Comparison of ENCODE assay signal across 8 mouse cellular contexts in the genomic region with DNA sequence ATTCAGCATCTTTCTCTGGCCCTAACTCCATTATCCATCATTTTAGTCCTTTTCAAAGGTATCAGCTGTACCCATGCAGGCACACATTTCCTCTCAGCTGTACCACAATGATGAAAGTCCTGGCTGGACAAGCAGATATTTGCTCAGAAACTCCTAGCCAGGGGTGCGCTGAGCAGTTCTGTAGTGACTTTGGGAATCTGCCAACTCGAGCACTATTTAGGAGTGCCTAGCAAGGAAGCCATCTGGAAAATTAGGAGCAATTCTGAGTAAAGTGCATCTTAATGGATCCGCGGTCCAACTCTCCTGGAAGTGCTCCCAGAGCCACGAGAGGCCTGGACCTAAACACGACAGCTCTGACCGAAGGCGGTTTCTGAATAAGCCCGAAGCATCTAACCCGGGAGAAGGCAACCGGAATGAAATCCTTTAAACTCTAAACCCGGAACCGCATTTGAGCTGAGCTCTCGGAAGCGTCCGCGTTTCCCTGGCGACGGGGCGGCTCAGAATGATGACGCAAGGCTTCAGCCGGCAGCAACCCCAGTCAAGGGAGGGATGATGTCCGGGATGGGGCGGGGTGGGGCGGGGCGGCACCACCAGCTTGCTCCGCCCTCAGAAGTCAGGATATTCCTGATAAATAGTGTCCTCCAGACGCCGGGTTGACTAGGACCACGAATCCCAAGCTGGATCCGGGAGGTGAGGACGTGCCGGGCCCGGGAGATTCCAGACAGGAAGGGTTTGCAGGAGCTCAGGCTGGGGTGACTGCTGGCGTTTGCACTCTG. TPM values are rescaled to one million over a fixed set of nuclear protein-coding genes. Genes with fewer than 3 reads are reported as not detected.
DNase-seq lines count a peak whose midpoint lies in the region; ATAC-seq lines count a peak whose summit lies in the region.

A gene (plus strand): TSS at position 596 of the 776 bp plus-strand sequence.

- peak; percentile 95 for ATAC-seq in erythroid progenitor cell, adult 5-6 weeks (replicated peaks; ENCODE audit: low FRiP score, poor library complexity, severe bottlenecking)
- ATAC-seq in heart, embryonic 13.5 days (ENCODE audit: extremely low read depth, insufficient number of reproducible peaks, low FRiP score, low TSS enrichment): peak; percentile 87
- ATAC-seq in liver, embryonic 12.5 days: peak; percentile 88
- peak; percentile 90 for ATAC-seq in stomach, embryonic 15.5 days (ENCODE audit: insufficient read depth, low FRiP score, low read depth)

- peaks cover 30% of the 10 kb centered on the region for H3K27me3 ChIP-seq in heart, embryonic 13.5 days (replicated peaks)
- peaks cover 19% of the 10 kb centered on the region; the same call in 1 of the 2 replicates for H3K27me3 ChIP-seq in liver, embryonic 12.5 days (replicated peaks)
- H3K27me3 ChIP-seq in stomach, embryonic 15.5 days (replicated peaks): no peaks in the 10 kb centered on the region; the same call in 1 of the 2 replicates

- DNase-seq in CD4-positive helper T cell, adult 2 months (ENCODE audit: low read depth, low spot score): peak; percentile 94
- DNase-seq in brain, embryonic 18.5 days (ENCODE audit: low read depth, low spot score): peak; percentile 94
- peak; percentile 99 for DNase-seq in kidney, postnatal 10 days
- peak; percentile 83 to 88 for DNase-seq in natural killer cell, adult 2 months (ENCODE audit: low spot score in 2 of 2)

- H3K9ac ChIP-seq in heart, embryonic 13.5 days: peak within 1 kb of the TSS; percentile 84
- peak within 1 kb of the TSS; percentile 71 for H3K9ac ChIP-seq in liver, embryonic 12.5 days
- H3K9ac ChIP-seq in stomach, embryonic 15.5 days: peak within 1 kb of the TSS; percentile 1; the same call in 1 of the 2 replicates

- WGBS in heart, embryonic 13.5 days: under 1% methylated on average over 35 of the region's 35 CpGs
- WGBS in liver, embryonic 12.5 days (ENCODE audit: insufficient replicate concordance): under 1% methylated on average over 35 of the region's 35 CpGs
- 1% methylated on average over 35 of the region's 35 CpGs for WGBS in stomach, embryonic 15.5 days

- peaks cover 13% of the 10 kb centered on the region for H3K4me1 ChIP-seq in heart, embryonic 13.5 days
- peaks cover 15% of the 10 kb centered on the region for H3K4me1 ChIP-seq in liver, embryonic 12.5 days
- H3K4me1 ChIP-seq in stomach, embryonic 15.5 days: peaks cover 12% of the 10 kb centered on the region

- H3K27ac ChIP-seq in heart, embryonic 13.5 days (replicated peaks): peak within 1 kb of the TSS; percentile 67
- H3K27ac ChIP-seq in liver, embryonic 12.5 days: peak within 1 kb of the TSS; percentile 73
- peak within 1 kb of the TSS; percentile 41 for H3K27ac ChIP-seq in stomach, embryonic 15.5 days

- no peaks in the 10 kb centered on the region for H3K9me3 ChIP-seq in heart, embryonic 13.5 days
- H3K9me3 ChIP-seq in liver, embryonic 12.5 days (replicated peaks): no peaks in the 10 kb centered on the region
- no peaks in the 10 kb centered on the region for H3K9me3 ChIP-seq in stomach, embryonic 15.5 days

- peak within 1 kb of the TSS; percentile 70 for H3K4me3 ChIP-seq in heart, embryonic 13.5 days
- H3K4me3 ChIP-seq in liver, embryonic 12.5 days: peak within 1 kb of the TSS; percentile 69
- peak within 1 kb of the TSS; percentile 54 for H3K4me3 ChIP-seq in stomach, embryonic 15.5 days (replicated peaks)

- H3K4me2 ChIP-seq in heart, embryonic 13.5 days: peak within 1 kb of the TSS; percentile 83
- peak within 1 kb of the TSS; percentile 81 for H3K4me2 ChIP-seq in liver, embryonic 12.5 days
- peak within 1 kb of the TSS; percentile 82 for H3K4me2 ChIP-seq in stomach, embryonic 15.5 days

- peaks cover 6% of the 10 kb centered on the region; the same call in 1 of the 2 replicates for H3K36me3 ChIP-seq in heart, embryonic 13.5 days
- no peaks in the 10 kb centered on the region for H3K36me3 ChIP-seq in liver, embryonic 12.5 days
- no peaks in the 10 kb centered on the region for H3K36me3 ChIP-seq in stomach, embryonic 15.5 days

RNA-seq across cellular contexts. Expression of the gene that starts here (rescaled TPM):
- 4.0 and 6.7 TPM in 2 replicates for total RNA-seq in erythroid progenitor cell, adult 5-6 weeks (2015; ENCODE audit: low replicate concordance)
- total RNA-seq in erythroid progenitor cell, adult 5-6 weeks (2017; ENCODE audit: low replicate concordance): 5.6 TPM in 2 replicates
- polyA plus RNA-seq in heart, embryonic 13.5 days (2015; fragmentation: Nextera tagmentation; extraction: Ambion mirVana): 8.2 and 8.6 TPM in 2 replicates
- polyA plus RNA-seq in liver, embryonic 12.5 days (2016; fragmentation: Nextera tagmentation; extraction: Ambion mirVana): 4.1 and 4.4 TPM in 2 replicates
- polyA plus RNA-seq in stomach, embryonic 15.5 days (2015; fragmentation: Nextera tagmentation; extraction: Ambion mirVana): 12.3 and 13.2 TPM in 2 replicates

Comparison
In these comparisons a context has a peak if more than half of its experiments do, and no peak if none do; other contexts are left out.
1. Peak in every context shown above with its lines: DNase-seq, ATAC-seq, H3K4me3 ChIP-seq and H3K27ac ChIP-seq.
2. H3K9ac ChIP-seq: peak in every context shown above with its lines; median percentile 84 in heart, embryonic 13.5 days; 71 in liver, embryonic 12.5 days; 1 in stomach, embryonic 15.5 days.